Mouse (Mus musculus): Measurements from ENCODE around the gene Mef2d. TPM values are rescaled to one million over a fixed set of nuclear protein-coding genes. Genes with fewer than 3 reads are reported as not detected.

Mef2d gene
- polyA plus RNA-seq, 1 experiment from 2014 or later, result 28.3 TPM

DNA sequence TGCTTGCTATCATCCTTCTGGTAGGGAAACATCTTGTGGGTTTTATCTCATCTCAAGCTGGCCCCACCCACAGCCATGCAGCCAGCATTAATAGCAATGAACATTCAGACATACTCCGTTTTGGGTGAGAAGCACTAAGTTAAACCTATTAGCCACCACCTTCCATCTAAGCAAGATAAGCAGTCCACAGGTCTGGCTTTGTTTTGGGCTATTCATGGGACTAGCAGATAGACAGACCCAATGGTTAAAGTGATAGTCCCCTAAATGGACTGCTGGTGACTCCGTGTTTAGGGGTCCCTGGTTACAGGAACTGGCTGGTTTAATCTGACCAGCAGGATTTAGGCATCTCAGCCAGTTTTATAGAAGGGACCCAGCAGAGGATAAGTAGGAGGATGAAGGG, 70.8 kb downstream of the Mef2d start:
- H3K27me3 ChIP-seq (replicated peaks; ENCODE audit: control insufficient read depth, insufficient read depth, low read length), result no peaks in the 10 kb centered on the region
- peaks cover 31% of the 10 kb centered on the region for H3K4me1 ChIP-seq (replicated peaks; ENCODE audit: control insufficient read depth, insufficient read depth, low read length)
- peak overlapping the region; percentile 67 for H3K4me2 ChIP-seq (ENCODE audit: low read length)
- WGBS, result 18% methylated on average over 2 of the region's 2 CpGs
- H3K27ac ChIP-seq (ENCODE audit: low read length), result peak overlapping the region; percentile 100
- peak overlapping the region; percentile 84 for H3K4me3 ChIP-seq (replicated peaks; ENCODE audit: low read length)
- no peak for ATAC-seq
- no peaks in the 10 kb centered on the region for H3K9me3 ChIP-seq (ENCODE audit: control insufficient read depth, low read length)
- H3K9ac ChIP-seq (replicated peaks; ENCODE audit: low read depth, low read length), result peak overlapping the region; percentile 82
- H3K36me3 ChIP-seq (ENCODE audit: control insufficient read depth, insufficient read depth), result peaks cover 3% of the 10 kb centered on the region; the same call in 1 of the 2 replicates

GRCm38 (mm10) chr3:88214197-88214938, 72.2 kb downstream of the Mef2d start:
- peak overlapping the region; percentile 100 for H3K27ac ChIP-seq (ENCODE audit: low read length)
- peaks cover 42% of the 10 kb centered on the region for H3K4me1 ChIP-seq (replicated peaks; ENCODE audit: control insufficient read depth, insufficient read depth, low read length)
- H3K9ac ChIP-seq (replicated peaks; ENCODE audit: low read depth, low read length), result peak overlapping the region; percentile 82
- peak; percentile 88 for ATAC-seq
- no peaks in the 10 kb centered on the region for H3K9me3 ChIP-seq (ENCODE audit: control insufficient read depth, low read length)
- peak overlapping the region; percentile 84 for H3K4me3 ChIP-seq (replicated peaks; ENCODE audit: low read length)
- H3K27me3 ChIP-seq (replicated peaks; ENCODE audit: control insufficient read depth, insufficient read depth, low read length), result no peaks in the 10 kb centered on the region
- WGBS, result 4% methylated on average over 42 of the region's 42 CpGs
- H3K4me2 ChIP-seq (ENCODE audit: low read length), result peak overlapping the region; percentile 67
- H3K36me3 ChIP-seq (ENCODE audit: control insufficient read depth, insufficient read depth), result peaks cover 3% of the 10 kb centered on the region; the same call in 1 of the 2 replicates

GRCm38 (mm10) chr3:88214971-88215552, 72.9 kb downstream of the Mef2d start:
- peaks cover 49% of the 10 kb centered on the region for H3K4me1 ChIP-seq (replicated peaks; ENCODE audit: control insufficient read depth, insufficient read depth, low read length)
- peak overlapping the region; percentile 100 for H3K27ac ChIP-seq (ENCODE audit: low read length)
- whole genome bisulfite sequencing, result 4% methylated on average over 48 of the region's 48 CpGs
- peak overlapping the region; percentile 82 for H3K9ac ChIP-seq (replicated peaks; ENCODE audit: low read depth, low read length)
- H3K36me3 ChIP-seq (ENCODE audit: control insufficient read depth, insufficient read depth), result peaks cover 3% of the 10 kb centered on the region; the same call in 1 of the 2 replicates
- H3K4me2 ChIP-seq (ENCODE audit: low read length), result peak overlapping the region; percentile 67
- peak overlapping the region; percentile 84 for H3K4me3 ChIP-seq (replicated peaks; ENCODE audit: low read length)
- H3K9me3 ChIP-seq (ENCODE audit: control insufficient read depth, low read length), result no peaks in the 10 kb centered on the region
- H3K27me3 ChIP-seq (replicated peaks; ENCODE audit: control insufficient read depth, insufficient read depth, low read length), result no peaks in the 10 kb centered on the region
- ATAC-seq, result no peak; the same call in 1 of the 2 replicates

DNA sequence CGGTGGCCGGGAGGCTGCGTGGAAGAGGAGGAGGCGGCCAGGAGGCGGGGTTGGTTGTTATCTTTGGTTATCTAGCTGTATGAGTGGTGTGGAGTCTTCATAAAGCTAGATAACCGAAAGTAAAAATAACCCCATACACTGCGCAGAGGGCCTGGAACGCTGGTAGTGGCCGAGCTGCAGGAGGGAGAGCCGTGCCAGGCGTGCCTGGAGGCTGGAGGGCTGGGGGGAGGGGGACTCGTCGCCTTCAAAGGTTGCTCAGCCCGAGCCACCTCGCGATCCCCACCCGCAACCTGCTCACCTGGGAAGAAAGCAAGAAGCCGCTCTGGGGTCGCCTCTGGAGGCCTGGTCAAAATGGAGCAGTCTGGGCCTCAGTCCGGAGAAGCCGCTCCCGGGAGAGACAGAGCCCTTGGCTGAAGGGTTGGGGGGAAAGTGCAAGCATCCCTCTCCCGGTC, 73.4 kb downstream of the Mef2d start:
- Histone ChIP-seq H3K4me3 (replicated peaks; ENCODE audit: low read length) (peak overlapping the region; percentile 84), H3K9me3 (ENCODE audit: control insufficient read depth, low read length) (no peaks in the 10 kb centered on the region), H3K4me1 (replicated peaks; ENCODE audit: control insufficient read depth, insufficient read depth, low read length) (peaks cover 54% of the 10 kb centered on the region), H3K9ac (replicated peaks; ENCODE audit: low read depth, low read length) (peak overlapping the region; percentile 82), H3K36me3 (ENCODE audit: control insufficient read depth, insufficient read depth) (peaks cover 3% of the 10 kb centered on the region; the same call in 1 of the 2 replicates), H3K27ac (ENCODE audit: low read length) (peak overlapping the region; percentile 100), H3K27me3 (replicated peaks; ENCODE audit: control insufficient read depth, insufficient read depth, low read length) (no peaks in the 10 kb centered on the region), H3K4me2 (ENCODE audit: low read length) (peak overlapping the region; percentile 67)
- 7% methylated on average over 23 of the region's 23 CpGs for WGBS
- no peak for ATAC-seq

DNA sequence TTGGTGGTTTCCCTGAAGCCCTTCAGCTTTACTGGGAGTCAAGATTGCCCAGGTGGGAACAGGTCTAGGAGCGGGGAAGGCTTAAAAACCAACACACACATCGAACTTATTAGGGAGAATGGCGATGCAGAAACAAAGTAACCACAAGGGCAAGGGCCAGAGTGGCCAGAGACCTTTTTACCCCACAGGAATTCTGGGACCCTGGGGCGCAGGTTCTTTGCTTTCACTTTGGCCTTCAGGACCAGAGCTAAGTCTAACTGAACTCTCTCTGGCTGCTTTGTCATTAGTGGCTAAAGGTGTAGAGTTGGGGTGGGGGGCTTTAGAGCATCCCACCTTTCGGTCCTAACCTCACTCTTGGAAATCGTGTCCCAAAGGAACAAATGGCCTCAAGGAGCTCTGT, 73.9 kb downstream of the Mef2d start:
- H3K9ac ChIP-seq (replicated peaks; ENCODE audit: low read depth, low read length), result peak overlapping the region; percentile 82
- H3K27me3 ChIP-seq (replicated peaks; ENCODE audit: control insufficient read depth, insufficient read depth, low read length), result no peaks in the 10 kb centered on the region
- peak overlapping the region; percentile 100 for H3K27ac ChIP-seq (ENCODE audit: low read length)
- ATAC-seq, result no peak
- H3K4me3 ChIP-seq (replicated peaks; ENCODE audit: low read length), result peak overlapping the region; percentile 84
- 14% methylated on average over 6 of the region's 6 CpGs for WGBS
- H3K9me3 ChIP-seq (ENCODE audit: control insufficient read depth, low read length), result no peaks in the 10 kb centered on the region
- peak overlapping the region; percentile 67 for H3K4me2 ChIP-seq (ENCODE audit: low read length)
- peaks cover 55% of the 10 kb centered on the region for H3K4me1 ChIP-seq (replicated peaks; ENCODE audit: control insufficient read depth, insufficient read depth, low read length)
- H3K36me3 ChIP-seq (ENCODE audit: control insufficient read depth, insufficient read depth), result peaks cover 7% of the 10 kb centered on the region; the same call in 1 of the 2 replicates

DNA sequence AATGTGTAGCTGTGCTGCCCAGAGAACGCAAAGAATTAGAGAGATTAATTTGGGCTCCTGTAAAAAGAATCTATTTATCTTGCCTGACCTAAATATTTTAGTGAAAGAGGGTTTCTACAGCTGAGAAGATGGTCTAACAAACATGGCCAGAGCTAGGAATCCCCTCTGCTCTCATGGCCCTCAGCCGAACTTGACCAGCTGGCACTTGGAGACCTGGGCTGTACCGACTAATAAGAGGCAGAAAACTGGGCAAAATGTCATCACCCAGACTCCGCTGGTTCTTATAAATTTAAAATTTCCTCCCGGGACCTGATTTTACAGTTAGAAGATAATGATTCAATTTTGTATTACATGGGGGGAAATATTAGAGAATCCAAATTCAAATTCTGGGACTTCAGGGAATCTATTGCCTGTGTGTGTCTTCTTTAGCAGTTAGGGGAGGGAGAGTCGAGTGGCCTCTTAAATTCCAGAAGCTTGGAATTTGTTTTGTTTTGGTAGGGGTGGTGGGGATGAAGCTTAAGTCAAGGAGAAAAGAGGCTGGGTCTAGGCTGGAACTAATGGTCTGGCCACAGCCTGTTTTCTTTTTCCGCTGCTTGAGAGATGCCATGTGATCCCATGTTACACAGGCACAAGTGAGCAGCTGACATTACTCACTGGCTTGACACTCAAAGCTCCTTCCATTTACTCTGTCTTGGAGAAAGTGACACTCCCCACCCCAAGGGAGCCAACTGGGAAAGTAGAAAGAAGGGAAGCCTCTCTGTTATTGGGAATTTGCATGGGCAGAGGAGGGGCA, 74.6 kb downstream of the Mef2d start:
- Histone ChIP-seq H3K4me1 (replicated peaks; ENCODE audit: control insufficient read depth, insufficient read depth, low read length) (peaks cover 57% of the 10 kb centered on the region), H3K4me3 (replicated peaks; ENCODE audit: low read length) (peak overlapping the region; percentile 84), H3K27ac (ENCODE audit: low read length) (peak overlapping the region; percentile 100), H3K9ac (replicated peaks; ENCODE audit: low read depth, low read length) (peak overlapping the region; percentile 82), H3K9me3 (ENCODE audit: control insufficient read depth, low read length) (no peaks in the 10 kb centered on the region), H3K27me3 (replicated peaks; ENCODE audit: control insufficient read depth, insufficient read depth, low read length) (no peaks in the 10 kb centered on the region), H3K36me3 (ENCODE audit: control insufficient read depth, insufficient read depth) (peaks cover 9% of the 10 kb centered on the region; the same call in 1 of the 2 replicates), H3K4me2 (ENCODE audit: low read length) (peak overlapping the region; percentile 67)
- no peak for ATAC-seq
- WGBS, result 8% methylated on average over 7 of the region's 7 CpGs

- WGBS, result 26% methylated on average over 1 of the region's 2 CpGs
- peaks cover 11% of the 10 kb centered on the region; the same call in 1 of the 2 replicates for H3K36me3 ChIP-seq (ENCODE audit: control insufficient read depth, insufficient read depth)
- H3K4me3 ChIP-seq (replicated peaks; ENCODE audit: low read length), result peak overlapping the region; percentile 84
- H3K9me3 ChIP-seq (ENCODE audit: control insufficient read depth, low read length), result no peaks in the 10 kb centered on the region
- H3K27ac ChIP-seq (ENCODE audit: low read length), result peak overlapping the region; percentile 100
- ATAC-seq, result no peak
- H3K9ac ChIP-seq (replicated peaks; ENCODE audit: low read depth, low read length), result peak overlapping the region; percentile 82
- H3K4me2 ChIP-seq (ENCODE audit: low read length), result peak overlapping the region; percentile 67
- peaks cover 56% of the 10 kb centered on the region for H3K4me1 ChIP-seq (replicated peaks; ENCODE audit: control insufficient read depth, insufficient read depth, low read length)
- no peaks in the 10 kb centered on the region for H3K27me3 ChIP-seq (replicated peaks; ENCODE audit: control insufficient read depth, insufficient read depth, low read length)
Observed at GRCm38 (mm10) chr3:88217679-88218078, 75.5 kb downstream of the Mef2d start.

- peak overlapping the region; percentile 64 for H3K9ac ChIP-seq (replicated peaks; ENCODE audit: low read depth, low read length)
- H3K9me3 ChIP-seq (ENCODE audit: control insufficient read depth, low read length), result no peaks in the 10 kb centered on the region
- ATAC-seq, result peak; percentile 21
- H3K27ac ChIP-seq (ENCODE audit: low read length), result peak overlapping the region; percentile 100
- peak overlapping the region; percentile 67 for H3K4me2 ChIP-seq (ENCODE audit: low read length)
- H3K4me1 ChIP-seq (replicated peaks; ENCODE audit: control insufficient read depth, insufficient read depth, low read length), result peaks cover 69% of the 10 kb centered on the region
- peaks cover 27% of the 10 kb centered on the region for H3K36me3 ChIP-seq (ENCODE audit: control insufficient read depth, insufficient read depth)
- 2% methylated on average over 9 of the region's 9 CpGs for WGBS
- H3K4me3 ChIP-seq (replicated peaks; ENCODE audit: low read length), result peak overlapping the region; percentile 31
- no peaks in the 10 kb centered on the region for H3K27me3 ChIP-seq (replicated peaks; ENCODE audit: control insufficient read depth, insufficient read depth, low read length)
Observed at GRCm38 (mm10) chr3:88219940-88220339, 77.8 kb downstream of the Mef2d start.

DNA sequence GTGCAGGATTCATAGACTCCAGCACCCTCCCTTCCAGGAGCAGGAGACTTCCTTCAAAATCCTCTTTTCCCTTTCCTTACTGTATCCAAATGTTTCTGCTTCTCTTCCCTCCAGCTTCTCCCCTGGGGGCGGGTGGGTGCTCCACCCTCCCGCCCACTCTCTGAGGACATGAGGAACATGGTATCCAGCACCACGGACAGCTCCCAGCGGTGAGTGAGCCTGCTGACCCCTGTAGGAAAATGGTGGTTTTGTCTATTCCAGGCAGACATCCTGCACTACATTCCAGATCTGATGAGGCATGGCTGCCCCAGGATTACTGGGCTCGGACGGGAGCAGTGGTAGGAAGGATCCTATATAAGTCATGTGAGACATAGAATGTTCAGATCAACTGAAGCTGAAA, 78.7 kb downstream of the Mef2d start:
- Histone ChIP-seq H3K4me1 (replicated peaks; ENCODE audit: control insufficient read depth, insufficient read depth, low read length) (peaks cover 78% of the 10 kb centered on the region), H3K36me3 (ENCODE audit: control insufficient read depth, insufficient read depth) (peaks cover 30% of the 10 kb centered on the region)

More for the DNA sequence above, 78.7 kb downstream of the Mef2d start:
- ATAC-seq, result no peak
- Histone ChIP-seq H3K9ac (replicated peaks; ENCODE audit: low read depth, low read length) (peak overlapping the region; percentile 64), H3K4me3 (replicated peaks; ENCODE audit: low read length) (peak overlapping the region; percentile 31), H3K4me2 (ENCODE audit: low read length) (peak overlapping the region; percentile 67), H3K27me3 (replicated peaks; ENCODE audit: control insufficient read depth, insufficient read depth, low read length) (no peaks in the 10 kb centered on the region), H3K9me3 (ENCODE audit: control insufficient read depth, low read length) (no peaks in the 10 kb centered on the region), H3K27ac (ENCODE audit: low read length) (peak overlapping the region; percentile 100)
- WGBS, result 10% methylated on average over 6 of the region's 6 CpGs
